Mouse (Mus musculus) liver, embryonic 13.5 days (tissue): Measurements from ENCODE around the gene Cpeb4. TPM values are rescaled to one million over a fixed set of nuclear protein-coding genes. Genes with fewer than 3 reads are reported as not detected.
"Not testable (repeated sequence)": the region's sequence is repeated elsewhere in the genome, so short reads cannot be mapped to it uniquely, and the experiment has no call there.

ENCODE experiments used
- ATAC-seq: fragments of 200-750 bp; cut with Nextera tagmentation; 2 replicates; pipeline ENCODE4 v1.8.0; 2017; ENCODE audit warnings: low read depth, mild to moderate bottlenecking, moderate number of reproducible peaks, moderate library complexity
- DNase-seq: peaks from one replicate; pipeline ENCODE4 v3.0.0; 2022
- H3K27ac ChIP-seq: fragments of 300-500 bp; sonication (generic); 2 replicates; pipeline ENCODE4 v1.5.1; 2015; ENCODE audit warnings: moderate library complexity, mild to moderate bottlenecking, inconsistent platforms
- H3K27me3 ChIP-seq: fragments of 300-500 bp; sonication (generic); 2 replicates; pipeline ENCODE4 v1.6.1; 2015; ENCODE audit warnings: mild to moderate bottlenecking, inconsistent platforms
- H3K36me3 ChIP-seq: fragments of 300-500 bp; sonication (generic); 2 replicates; pipeline ENCODE4 v1.6.1; 2015; ENCODE audit warnings: mild to moderate bottlenecking, inconsistent platforms
- H3K4me1 ChIP-seq: fragments of 300-500 bp; sonication (generic); replicated peaks from 2 replicates; pipeline ENCODE4 v1.6.1; 2015; ENCODE audit warnings: inconsistent platforms
- H3K4me2 ChIP-seq: fragments of 300-500 bp; sonication (generic); 2 replicates; pipeline ENCODE4 v1.6.1; 2015; ENCODE audit warnings: inconsistent platforms, mild to moderate bottlenecking, moderate library complexity
- H3K4me3 ChIP-seq: fragments of 300-500 bp; sonication (generic); replicated peaks from 2 replicates; pipeline ENCODE4 v1.5.1; 2015; ENCODE audit warnings: mild to moderate bottlenecking, inconsistent platforms
- H3K9ac ChIP-seq: fragments of 300-500 bp; sonication (generic); 2 replicates; pipeline ENCODE4 v1.6.1; 2015; ENCODE audit warnings: mild to moderate bottlenecking, inconsistent platforms
- H3K9me3 ChIP-seq: fragments of 300-500 bp; sonication (generic); replicated peaks from 2 replicates; pipeline ENCODE4 v1.6.1; 2016; ENCODE audit warnings: inconsistent platforms
- WGBS: fragments of 180-500 bp; shearing (Covaris S2); methylation state at CpG from one replicate; pipeline ENCODE4 v1.1.7; 2015; ENCODE audit not compliant: insufficient replicate concordance; 5-methylcytosine and 5-hydroxymethylcytosine counted together
- polyA plus RNA-seq: library from polyadenylated mRNA; unstranded; fragments of >200 nt; fragmentation: Nextera tagmentation; extraction: Ambion mirVana; gene quantifications from 2 replicates; pipeline ENCODE4 v1.2.1, GENCODE M21; 2015

The Cpeb4 gene
- polyA plus RNA-seq, 1 experiment from 2014 or later, result 14.3 TPM

DNA sequence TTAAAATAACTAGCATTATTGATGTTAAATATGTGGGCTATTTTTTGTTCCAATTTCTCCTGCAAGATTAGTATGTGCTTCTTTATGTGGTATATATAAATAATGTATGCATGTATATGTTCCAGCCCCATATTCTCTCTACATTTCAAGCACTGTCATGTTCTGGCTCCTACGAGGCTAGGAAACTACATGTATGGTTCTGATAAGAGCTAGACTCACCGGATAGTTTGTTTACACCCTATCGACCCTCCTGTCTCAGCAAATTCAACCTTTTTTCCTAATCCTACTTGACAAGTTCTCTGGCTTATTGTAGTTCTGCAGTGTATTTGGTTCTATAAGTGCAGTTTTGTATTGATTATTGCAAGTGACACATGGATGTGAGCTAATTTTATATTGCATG is 36.7 kb upstream of the Cpeb4 start:
- peak overlapping the region; percentile 99 for H3K27ac ChIP-seq
- no peaks in the 10 kb centered on the region for H3K27me3 ChIP-seq
- DNase-seq (peak; percentile 56), ATAC-seq (peak; percentile 80)
- H3K4me1 ChIP-seq, result peaks cover 98% of the 10 kb centered on the region
- no peaks in the 10 kb centered on the region for H3K36me3 ChIP-seq
- H3K4me3 ChIP-seq, result no peak overlapping the region
- 15% methylated on average over 3 of the region's 3 CpGs for WGBS
- peak overlapping the region; percentile 25 for H3K4me2 ChIP-seq
- H3K9me3 ChIP-seq, result no peaks in the 10 kb centered on the region
- H3K9ac ChIP-seq, result peak overlapping the region; percentile 62

DNA sequence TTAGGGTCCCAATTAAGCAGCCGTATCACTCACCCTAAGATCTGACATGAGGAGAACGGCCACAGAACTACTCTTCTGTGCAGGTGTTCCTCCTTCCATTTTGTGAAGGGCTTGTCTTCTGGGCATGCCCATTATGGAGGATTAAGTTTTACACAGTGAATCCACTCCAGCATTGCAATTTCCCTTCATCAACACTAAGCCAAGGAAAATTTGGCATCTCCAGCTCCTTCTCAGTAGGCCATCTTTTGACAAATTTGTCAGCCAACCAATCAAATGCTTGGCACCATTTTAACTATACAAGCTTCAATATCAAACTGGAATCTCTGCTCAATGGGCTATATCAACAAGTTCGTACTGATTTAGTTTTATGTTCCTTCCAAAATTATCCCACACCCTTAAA is 34.8 kb upstream of the Cpeb4 start:
- Histone ChIP-seq H3K27ac (peak overlapping the region; percentile 99), H3K4me2 (no peak overlapping the region), H3K4me1 (peaks cover 98% of the 10 kb centered on the region), H3K9me3 (no peaks in the 10 kb centered on the region), H3K36me3 (no peaks in the 10 kb centered on the region), H3K9ac (no peak overlapping the region), H3K4me3 (no peak overlapping the region), H3K27me3 (no peaks in the 10 kb centered on the region)
- ATAC-seq, result no peak
- WGBS, result 93% methylated on average over 3 of the region's 3 CpGs
- DNase-seq, result no peak

- H3K9ac ChIP-seq, result no peak overlapping the region
- H3K9me3 ChIP-seq, result no peaks in the 10 kb centered on the region
- H3K27ac ChIP-seq, result peak overlapping the region; percentile 99
- H3K4me1 ChIP-seq, result peaks cover 98% of the 10 kb centered on the region
- H3K4me3 ChIP-seq, result no peak overlapping the region
- DNase-seq (no peak), ATAC-seq (no peak)
- H3K27me3 ChIP-seq, result no peaks in the 10 kb centered on the region
- WGBS, result 41% methylated on average over 4 of the region's 4 CpGs
- H3K36me3 ChIP-seq, result no peaks in the 10 kb centered on the region
- H3K4me2 ChIP-seq, result no peak overlapping the region
These were observed 34.3 kb upstream of the Cpeb4 start for GRCm38 (mm10) chr11:31837753-31838152.

DNA sequence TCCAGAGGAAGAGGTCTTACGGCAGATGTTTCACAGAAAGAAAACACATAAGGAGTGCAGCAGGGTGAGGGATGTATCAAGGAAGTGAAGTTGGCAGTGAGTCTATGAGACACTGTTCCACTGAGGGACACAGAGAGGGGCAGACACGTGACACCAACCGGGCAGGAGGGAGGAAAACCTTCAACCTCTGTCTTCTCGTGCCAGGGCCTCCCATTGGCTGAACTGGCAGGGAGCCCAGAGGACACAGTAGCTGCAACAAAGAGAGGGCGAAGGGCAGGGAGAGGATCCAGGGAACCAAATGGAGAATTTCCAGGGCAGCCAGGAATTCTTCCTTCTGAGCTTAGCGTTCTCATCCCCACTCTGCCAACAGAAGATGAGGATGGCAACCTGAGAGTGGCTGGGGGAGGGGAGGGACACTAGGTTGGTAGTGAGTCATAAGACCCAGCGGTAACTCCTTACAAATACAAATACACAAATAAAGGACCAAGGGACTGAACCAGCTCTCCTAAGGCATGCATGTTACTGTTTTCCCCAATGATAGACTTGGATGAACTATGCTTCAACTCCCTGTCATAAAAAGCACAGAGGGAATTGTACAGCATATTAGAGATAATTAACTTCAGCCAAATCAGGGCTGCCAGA is 33.4 kb upstream of the Cpeb4 start:
- DNase-seq (no peak), ATAC-seq (no peak)
- peaks cover 98% of the 10 kb centered on the region for H3K4me1 ChIP-seq
- WGBS, result 63% methylated on average over 7 of the region's 7 CpGs
- no peak overlapping the region for H3K4me3 ChIP-seq
- H3K4me2 ChIP-seq, result no peak overlapping the region
- peak overlapping the region; percentile 99 for H3K27ac ChIP-seq
- peak overlapping the region; percentile 19; the same call in 1 of the 2 replicates for H3K9ac ChIP-seq
- no peaks in the 10 kb centered on the region for H3K9me3 ChIP-seq
- no peaks in the 10 kb centered on the region for H3K27me3 ChIP-seq
- H3K36me3 ChIP-seq, result no peaks in the 10 kb centered on the region

- Histone ChIP-seq H3K27ac (peak overlapping the region; percentile 99), H3K4me2 (no peak overlapping the region), H3K4me3 (no peak overlapping the region), H3K36me3 (no peaks in the 10 kb centered on the region), H3K9ac (peak overlapping the region; percentile 19; the same call in 1 of the 2 replicates), H3K9me3 (no peaks in the 10 kb centered on the region), H3K4me1 (peaks cover 98% of the 10 kb centered on the region), H3K27me3 (no peaks in the 10 kb centered on the region)
- 44% methylated on average over 6 of the region's 6 CpGs for WGBS
- no peak for DNase-seq
- ATAC-seq, result no peak
These were observed 32.9 kb upstream of the Cpeb4 start for GRCm38 (mm10) chr11:31839084-31839460.

DNA sequence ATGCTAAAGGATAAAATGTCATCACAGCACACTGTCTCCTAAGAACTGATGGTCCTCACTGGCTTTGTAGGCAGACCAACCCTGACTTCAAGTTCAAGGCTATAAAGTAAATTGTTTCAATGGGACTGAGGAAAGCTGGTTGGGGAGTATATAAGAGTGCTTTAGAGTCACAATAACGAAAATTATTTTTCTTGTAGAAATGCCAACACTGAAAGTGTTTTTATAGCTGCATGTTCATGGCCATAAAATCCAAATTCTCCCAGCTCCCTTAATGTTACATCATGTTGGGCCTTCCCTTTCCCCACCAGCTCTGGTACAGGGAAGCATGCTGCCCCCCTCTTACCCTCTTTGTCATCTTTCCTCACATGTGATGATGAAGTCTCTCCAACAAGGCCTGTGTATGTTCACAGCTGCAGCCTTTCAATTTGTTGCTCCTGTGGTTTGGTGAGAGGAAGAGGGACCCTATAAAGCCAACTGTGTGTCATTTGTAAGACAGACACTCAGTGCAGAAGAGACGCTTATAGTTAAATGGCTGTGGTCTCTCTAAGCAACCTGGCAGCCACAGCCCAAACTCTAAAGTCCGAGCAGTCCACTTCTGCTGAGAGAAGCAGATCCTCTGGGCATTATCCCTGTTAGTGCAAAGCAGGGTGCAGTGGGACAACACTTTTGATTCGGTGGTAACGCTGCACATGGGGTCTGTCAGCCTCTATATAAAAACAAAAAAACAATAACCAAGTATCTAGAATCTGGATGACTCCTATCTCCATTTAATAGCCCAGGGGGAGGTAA is 29.6 kb upstream of the Cpeb4 start:
- Histone ChIP-seq H3K9me3 (no peaks in the 10 kb centered on the region), H3K4me3 (no peak overlapping the region), H3K4me1 (peaks cover 99% of the 10 kb centered on the region), H3K27ac (peak overlapping the region; percentile 99), H3K9ac (peak overlapping the region; percentile 76), H3K36me3 (no peaks in the 10 kb centered on the region), H3K27me3 (no peaks in the 10 kb centered on the region), H3K4me2 (peak overlapping the region; percentile 52)
- DNase-seq, result no peak
- no peak for ATAC-seq
- 78% methylated on average over 5 of the region's 5 CpGs for WGBS

GRCm38 (mm10) chr11:31843177-31843833 is 28.7 kb upstream of the Cpeb4 start:
- Histone ChIP-seq H3K4me1 (peaks cover 90% of the 10 kb centered on the region), H3K27ac (peak overlapping the region; percentile 99), H3K27me3 (no peaks in the 10 kb centered on the region), H3K4me2 (peak overlapping the region; percentile 52), H3K9ac (peak overlapping the region; percentile 76), H3K36me3 (no peaks in the 10 kb centered on the region), H3K4me3 (no peak overlapping the region), H3K9me3 (no peaks in the 10 kb centered on the region)
- peak; percentile 65 for ATAC-seq
- WGBS, result 56% methylated on average over 7 of the region's 7 CpGs
- no peak for DNase-seq

GRCm38 (mm10) chr11:31843834-31844188 is 28.2 kb upstream of the Cpeb4 start:
- DNase-seq (peak; percentile 95), ATAC-seq (peak; percentile 98)
- Histone ChIP-seq H3K36me3 (no peaks in the 10 kb centered on the region), H3K27ac (peak overlapping the region; percentile 99), H3K4me2 (peak overlapping the region; percentile 56), H3K4me1 (peaks cover 85% of the 10 kb centered on the region), H3K9ac (peak overlapping the region; percentile 81), H3K27me3 (no peaks in the 10 kb centered on the region), H3K4me3 (no peak overlapping the region; the same call in 1 of the 2 replicates), H3K9me3 (no peaks in the 10 kb centered on the region)
- WGBS, result 17% methylated on average over 5 of the region's 5 CpGs

- not testable (repeated sequence) for DNase-seq, H3K27me3 ChIP-seq, ATAC-seq, H3K36me3 ChIP-seq, H3K9me3 ChIP-seq, H3K4me3 ChIP-seq
- peak overlapping the region; percentile 99 for H3K27ac ChIP-seq
- H3K9ac ChIP-seq, result peak overlapping the region; percentile 81
- WGBS, result 81% methylated on average over 1 of the region's 1 CpGs
- H3K4me1 ChIP-seq, result peaks cover 72% of the 10 kb centered on the region
- H3K4me2 ChIP-seq, result 0 out of 2 replicates have a peak overlapping the region, but pooled peaks have one; percentile 56
These were observed 26.9 kb upstream of the Cpeb4 start for GRCm38 (mm10) chr11:31845111-31845510.

DNA sequence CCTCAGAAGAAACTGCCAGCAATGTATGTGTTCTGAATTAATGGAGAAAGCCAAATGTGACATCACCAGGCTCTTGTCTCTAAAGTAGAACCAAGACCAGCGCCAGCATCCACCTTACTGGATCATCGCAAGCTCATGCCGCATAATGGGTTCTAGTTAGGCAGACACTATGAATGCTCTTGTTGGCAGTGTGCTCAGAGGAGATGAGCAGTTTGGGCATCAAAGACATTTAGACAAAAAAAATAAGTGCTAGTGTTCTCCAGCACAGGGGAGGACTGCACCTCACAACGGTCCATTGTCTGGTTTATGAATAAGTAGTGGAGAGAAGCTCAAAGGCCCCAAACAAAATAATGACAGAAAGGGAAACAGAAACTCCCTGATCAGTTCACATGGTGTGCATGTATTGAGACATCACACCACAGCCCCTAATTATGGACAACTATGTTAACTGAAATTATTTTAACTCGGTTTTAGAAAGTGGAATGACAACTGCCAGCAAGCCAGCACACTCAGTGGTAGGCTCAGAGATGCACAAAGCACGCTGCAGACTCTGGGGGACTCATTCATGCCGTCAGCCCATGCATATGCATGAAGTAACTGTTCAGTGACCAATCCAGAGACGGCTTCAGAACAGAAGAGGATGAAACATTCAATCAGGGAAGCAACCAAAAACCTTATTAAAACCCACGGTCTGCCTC is 25.1 kb upstream of the Cpeb4 start:
- no peak overlapping the region for H3K4me3 ChIP-seq

DNA sequence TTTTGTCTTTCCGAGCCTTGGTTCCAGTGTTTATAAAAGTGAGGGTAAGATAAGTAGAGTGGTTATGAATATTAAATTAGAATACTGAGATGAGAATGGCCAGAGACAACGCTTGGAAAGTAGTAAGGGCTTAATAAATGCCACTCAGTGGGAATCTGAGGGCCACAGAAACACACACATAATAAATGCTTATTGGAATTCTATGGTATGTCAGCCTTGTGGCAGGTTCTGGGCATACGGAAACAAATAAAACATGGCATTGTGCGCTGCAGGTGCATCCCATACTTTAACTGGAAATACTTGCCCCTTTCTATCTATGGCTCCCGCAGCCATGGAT is 24.6 kb upstream of the Cpeb4 start:
- no peaks in the 10 kb centered on the region for H3K36me3 ChIP-seq
- H3K9ac ChIP-seq, result no peak overlapping the region
- DNase-seq, result no peak
- H3K27ac ChIP-seq, result peak overlapping the region; percentile 78; the same call in 1 of the 2 replicates
- H3K4me3 ChIP-seq, result no peak overlapping the region
- 88% methylated on average over 5 of the region's 5 CpGs for WGBS
- ATAC-seq, result no peak
- peaks cover 70% of the 10 kb centered on the region for H3K4me1 ChIP-seq
- no peaks in the 10 kb centered on the region for H3K27me3 ChIP-seq
- no peak overlapping the region for H3K4me2 ChIP-seq
- H3K9me3 ChIP-seq, result no peaks in the 10 kb centered on the region

More for the DNA sequence above, 25.1 kb upstream of the Cpeb4 start:
- ATAC-seq (no peak), DNase-seq (no peak)
- H3K36me3 ChIP-seq, result no peaks in the 10 kb centered on the region
- H3K4me1 ChIP-seq, result peaks cover 70% of the 10 kb centered on the region
- no peaks in the 10 kb centered on the region for H3K27me3 ChIP-seq
- H3K4me2 ChIP-seq, result no peak overlapping the region
- H3K9ac ChIP-seq, result 0 out of 2 replicates have a peak overlapping the region, but pooled peaks have one; percentile 7
- H3K27ac ChIP-seq, result peak overlapping the region; percentile 78
- 82% methylated on average over 9 of the region's 9 CpGs for WGBS
- no peaks in the 10 kb centered on the region for H3K9me3 ChIP-seq
